Mouse (Mus musculus) forebrain, postnatal 0 days (tissue): ENCODE results near the gene Setd5. TPM values are rescaled to one million over a fixed set of nuclear protein-coding genes. Genes with fewer than 3 reads are reported as not detected.
A peak's percentile ranks its signal among the peaks of the same experiment; 100 is the strongest.

ENCODE experiments used
- ATAC-seq: fragments of 200-750 bp; cut with Nextera tagmentation; 2 replicates; pipeline ENCODE4 v1.8.0; 2017; ENCODE audit warnings: mild to moderate bottlenecking, moderate library complexity
- DNase-seq: peaks from one replicate; pipeline ENCODE4 v3.0.0-alpha.2; 2015
- H3K27ac ChIP-seq: fragments of 300-500 bp; sonication (generic); 2 replicates; pipeline ENCODE4 v1.5.1; 2014; ENCODE audit warnings: low read depth, mild to moderate bottlenecking, antibody characterized with exemption, low read length, moderate library complexity, mixed read lengths
- H3K27me3 ChIP-seq: fragments of 300-500 bp; sonication (generic); 2 replicates; pipeline ENCODE4 v1.6.1; 2014; ENCODE audit warnings: mild to moderate bottlenecking, low read length, mixed read lengths; ENCODE audit not compliant: insufficient read depth
- H3K36me3 ChIP-seq: fragments of 300-500 bp; sonication (generic); 2 replicates; pipeline ENCODE4 v1.6.1; 2014; ENCODE audit warnings: mild to moderate bottlenecking, moderate library complexity; ENCODE audit not compliant: insufficient read depth
- H3K4me1 ChIP-seq: fragments of 300-500 bp; sonication (generic); 2 replicates; pipeline ENCODE4 v1.6.1; 2014; ENCODE audit warnings: antibody characterized with exemption; ENCODE audit not compliant: insufficient read depth
- H3K4me2 ChIP-seq: fragments of 300-500 bp; sonication (generic); 2 replicates; pipeline ENCODE4 v1.6.1; 2014; ENCODE audit warnings: low read depth, mild to moderate bottlenecking, moderate library complexity
- H3K4me3 ChIP-seq: fragments of 300-500 bp; sonication (generic); 2 replicates; pipeline ENCODE4 v1.5.1; 2014; ENCODE audit warnings: low read depth, low read length, mixed read lengths
- H3K9ac ChIP-seq: fragments of 300-500 bp; sonication (generic); 2 replicates; pipeline ENCODE4 v1.6.1; 2014; ENCODE audit warnings: mild to moderate bottlenecking
- H3K9me3 ChIP-seq: fragments of 300-500 bp; sonication (generic); 2 replicates; pipeline ENCODE4 v1.6.1; 2016; ENCODE audit warnings: low read length
- CTCF ChIP-seq: sonication (generic); IDR thresholded peaks from 2 replicates; pipeline ENCODE4 v1.5.1; 2016; ENCODE audit warnings: antibody characterized with exemption, control low read depth, low read depth
- WGBS: fragments of 180-500 bp; shearing (Covaris S2); extraction: QIAGEN DNeasy Blood & Tissue Kit; methylation state at CpG from one replicate; pipeline ENCODE4 v1.1.7; 2014; 5-methylcytosine and 5-hydroxymethylcytosine counted together
- polyA plus RNA-seq: library from polyadenylated mRNA; unstranded; fragments of >200 nt; fragmentation: Nextera tagmentation; extraction: Ambion mirVana; gene quantifications from 2 replicates; pipeline ENCODE4 v1.2.1, GENCODE M21; 2015
- total RNA-seq: library from RNA; depleted of rRNA; stranded (reverse); fragments of >200 nt; gene quantifications from 2 replicates; pipeline ENCODE4 v1.2.3, GENCODE M21; 2014

Gene Setd5
- total and polyA plus RNA-seq, 2 experiments from 2014 or later = 48.6 to 103 TPM

DNA sequence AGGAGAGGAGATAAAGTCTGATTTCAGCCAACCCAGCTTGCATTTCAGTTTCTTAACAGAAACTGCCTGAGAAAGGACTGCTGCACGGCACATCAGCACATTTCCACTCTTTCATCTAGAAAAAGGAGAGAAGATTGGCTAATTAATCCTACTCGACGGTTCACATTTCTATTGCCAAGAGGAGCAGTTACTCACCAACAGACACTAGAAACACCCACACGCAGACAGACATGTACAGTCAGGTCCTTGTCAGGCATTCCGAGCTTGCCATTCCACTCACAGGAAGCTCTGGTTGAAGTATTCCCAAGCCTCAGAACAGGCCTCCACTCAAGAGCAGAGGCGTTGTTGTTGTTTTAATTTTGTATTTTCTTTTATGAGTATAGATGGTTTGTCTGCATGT, 42.7 kb upstream of the Setd5 start:
- Histone ChIP-seq H3K9ac (no peak overlapping the region), H3K27ac (no peak overlapping the region), H3K4me2 (no peak overlapping the region), H3K9me3 (no peaks in the 10 kb centered on the region), H3K36me3 (no peaks in the 10 kb centered on the region), H3K27me3 (no peaks in the 10 kb centered on the region), H3K4me1 (peaks cover 5% of the 10 kb centered on the region; the same call in 1 of the 2 replicates), H3K4me3 (no peak overlapping the region)
- WGBS = 79% methylated on average over 6 of the region's 6 CpGs
- ATAC-seq = no peak
- no peak for DNase-seq
- TF ChIP-seq CTCF = no peak

- Histone ChIP-seq H3K9me3 (no peaks in the 10 kb centered on the region), H3K4me3 (no peak overlapping the region), H3K36me3 (no peaks in the 10 kb centered on the region), H3K4me2 (no peak overlapping the region), H3K4me1 (peaks cover 5% of the 10 kb centered on the region; the same call in 1 of the 2 replicates), H3K27ac (no peak overlapping the region), H3K27me3 (no peaks in the 10 kb centered on the region), H3K9ac (no peak overlapping the region)
- DNase-seq (no peak), ATAC-seq (no peak)
- WGBS = 66% methylated on average over 4 of the region's 4 CpGs
- TF ChIP-seq CTCF = no peak
Observed at GRCm38 (mm10) chr6:113036463-113037175, 40.5 kb upstream of the Setd5 start.

DNA sequence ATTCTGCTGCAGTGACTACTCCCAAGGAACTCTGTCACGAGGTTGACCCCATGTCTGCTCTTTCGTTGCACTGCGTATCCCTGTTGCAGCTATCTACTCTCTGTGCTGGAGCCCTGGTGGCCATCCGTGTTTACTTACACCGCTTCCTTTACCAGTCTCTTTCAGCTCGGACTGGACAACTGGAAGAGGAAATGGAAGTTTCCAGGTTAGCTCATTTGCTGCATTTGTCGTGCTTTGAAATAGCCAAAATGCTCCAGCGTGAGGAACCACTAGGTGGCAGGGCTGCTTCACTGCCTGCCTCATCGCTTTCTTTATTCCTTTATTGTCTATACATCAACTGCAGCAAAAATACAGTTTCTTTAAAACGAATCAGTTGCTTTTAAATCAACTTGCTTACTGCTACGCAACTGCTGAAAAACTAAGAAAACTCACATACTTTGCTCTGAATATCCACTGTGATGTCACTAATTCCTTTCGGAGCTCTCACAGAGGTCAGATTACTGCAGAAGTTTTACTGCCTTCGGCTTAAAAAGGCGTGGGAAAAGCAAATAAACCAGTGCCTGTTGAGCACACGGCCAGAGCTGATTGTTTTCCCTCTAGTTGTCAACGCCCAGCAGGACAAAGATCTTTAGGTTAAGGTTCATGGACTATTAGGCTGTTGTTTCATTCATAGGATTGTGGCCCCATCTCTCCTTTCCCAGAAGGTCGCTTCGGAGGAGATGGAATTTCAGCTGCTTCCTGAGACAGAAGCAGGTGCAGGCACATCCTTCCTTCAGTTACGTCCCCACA, 39.0 kb upstream of the Setd5 start:
- WGBS = 12% methylated on average over 19 of the region's 19 CpGs
- TF ChIP-seq CTCF = peak; percentile 93
- H3K4me2 ChIP-seq = peak overlapping the region; percentile 38
- peak overlapping the region; percentile 22; the same call in 1 of the 2 replicates for H3K9ac ChIP-seq
- peak; percentile 68 for ATAC-seq
- no peak overlapping the region for H3K27ac ChIP-seq
- no peaks in the 10 kb centered on the region for H3K27me3 ChIP-seq
- no peaks in the 10 kb centered on the region for H3K36me3 ChIP-seq
- peak; percentile 79 for DNase-seq
- peaks cover 5% of the 10 kb centered on the region; the same call in 1 of the 2 replicates for H3K4me1 ChIP-seq
- no peak overlapping the region for H3K4me3 ChIP-seq
- no peaks in the 10 kb centered on the region for H3K9me3 ChIP-seq

DNA sequence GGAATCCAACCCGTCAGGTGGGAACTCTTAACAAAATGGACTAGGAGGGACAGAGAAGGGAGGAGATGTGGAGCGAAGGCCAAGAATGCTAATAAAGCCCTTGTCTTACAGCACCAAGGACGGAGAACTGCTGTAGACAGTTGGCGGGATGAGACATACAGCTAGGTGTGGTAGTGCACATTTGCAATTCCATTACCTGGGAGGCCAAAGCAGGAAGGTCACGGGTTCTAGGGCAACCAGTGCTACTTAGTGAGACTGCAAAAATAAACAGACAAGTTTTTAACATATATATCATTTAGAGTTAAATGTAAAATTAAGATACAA, 38.5 kb upstream of the Setd5 start:
- Histone ChIP-seq H3K9me3 (no peaks in the 10 kb centered on the region), H3K27ac (no peak overlapping the region), H3K36me3 (no peaks in the 10 kb centered on the region), H3K4me1 (peaks cover 5% of the 10 kb centered on the region; the same call in 1 of the 2 replicates), H3K4me3 (no peak overlapping the region), H3K27me3 (no peaks in the 10 kb centered on the region), H3K4me2 (peak overlapping the region; percentile 38), H3K9ac (peak overlapping the region; percentile 15; the same call in 1 of the 2 replicates)
- ATAC-seq (no peak), DNase-seq (no peak)
- 50% methylated on average over 5 of the region's 5 CpGs for WGBS
- TF ChIP-seq CTCF = no peak

GRCm38 (mm10) chr6:113040319-113040718, 36.8 kb upstream of the Setd5 start:
- TF ChIP-seq CTCF = no peak
- H3K4me3 ChIP-seq = no peak overlapping the region
- DNase-seq (no peak), ATAC-seq (no peak)
- no peaks in the 10 kb centered on the region for H3K9me3 ChIP-seq
- H3K4me2 ChIP-seq = no peak overlapping the region
- H3K36me3 ChIP-seq = no peaks in the 10 kb centered on the region
- H3K9ac ChIP-seq = no peak overlapping the region
- no peak overlapping the region for H3K27ac ChIP-seq
- H3K4me1 ChIP-seq = peaks cover 5% of the 10 kb centered on the region; the same call in 1 of the 2 replicates
- 84% methylated on average over 2 of the region's 2 CpGs for WGBS
- H3K27me3 ChIP-seq = no peaks in the 10 kb centered on the region

DNA sequence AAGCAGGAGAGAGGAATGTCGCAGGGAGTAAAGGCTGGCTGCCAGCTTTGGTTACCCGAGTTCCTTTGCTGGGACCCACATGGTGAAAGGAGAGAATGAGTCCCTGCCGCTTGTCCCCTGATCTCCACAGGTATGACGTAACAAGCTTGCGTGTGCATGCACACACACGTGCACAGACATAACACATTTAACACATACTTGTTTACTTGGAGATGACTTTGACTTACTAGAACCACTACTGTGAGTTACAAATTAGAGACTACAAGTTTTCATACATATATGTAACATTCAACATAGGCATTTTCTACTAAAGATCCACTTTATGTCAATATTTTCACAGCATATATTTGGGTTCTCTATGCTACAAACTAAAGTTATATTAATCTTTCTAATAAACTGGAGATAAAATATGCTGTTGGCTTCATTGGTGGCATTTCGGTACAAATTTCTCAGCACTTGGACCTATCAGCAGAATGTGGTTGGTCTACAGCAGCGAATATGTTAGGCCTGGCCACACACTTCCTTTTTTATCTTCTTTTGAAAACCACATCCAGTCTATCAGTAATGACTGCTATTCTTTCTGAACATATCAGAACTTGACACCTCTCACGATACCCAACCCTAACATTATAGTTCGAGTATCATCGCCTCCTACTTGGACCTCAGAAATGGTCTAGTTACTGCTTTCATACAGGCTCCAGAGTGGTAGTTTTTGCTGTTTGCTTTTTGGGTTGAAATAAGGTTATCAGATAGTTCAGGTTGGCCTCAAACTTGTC, 35.8 kb upstream of the Setd5 start:
- Histone ChIP-seq H3K9ac (no peak overlapping the region), H3K27ac (no peak overlapping the region), H3K9me3 (no peaks in the 10 kb centered on the region), H3K27me3 (no peaks in the 10 kb centered on the region), H3K4me2 (no peak overlapping the region), H3K4me3 (no peak overlapping the region), H3K36me3 (no peaks in the 10 kb centered on the region), H3K4me1 (peaks cover 5% of the 10 kb centered on the region; the same call in 1 of the 2 replicates)
- no peak for ATAC-seq
- DNase-seq = no peak
- WGBS = 88% methylated on average over 11 of the region's 11 CpGs
- no peak for TF ChIP-seq CTCF
